Mouse (Mus musculus) G1E-ER4 (cell line): Measurements from ENCODE around the gene Tfip11. TPM values are rescaled to one million over a fixed set of nuclear protein-coding genes. Genes with fewer than 3 reads are reported as not detected.

Source experiments
- GATA1 ChIP-seq: IDR thresholded peaks from one replicate; pipeline ENCODE4 v1.8.0; 2012; ENCODE audit warnings: low read length, inconsistent platforms
- polyA plus RNA-seq: library from polyadenylated mRNA; stranded (reverse); fragments of >175 nt; gene quantifications from 2 replicates; pipeline ENCODE4 v1.2.3, GENCODE M21; 2012

Tfip11 gene
- polyA plus RNA-seq, 1 experiment: 67.1 TPM

DNA sequence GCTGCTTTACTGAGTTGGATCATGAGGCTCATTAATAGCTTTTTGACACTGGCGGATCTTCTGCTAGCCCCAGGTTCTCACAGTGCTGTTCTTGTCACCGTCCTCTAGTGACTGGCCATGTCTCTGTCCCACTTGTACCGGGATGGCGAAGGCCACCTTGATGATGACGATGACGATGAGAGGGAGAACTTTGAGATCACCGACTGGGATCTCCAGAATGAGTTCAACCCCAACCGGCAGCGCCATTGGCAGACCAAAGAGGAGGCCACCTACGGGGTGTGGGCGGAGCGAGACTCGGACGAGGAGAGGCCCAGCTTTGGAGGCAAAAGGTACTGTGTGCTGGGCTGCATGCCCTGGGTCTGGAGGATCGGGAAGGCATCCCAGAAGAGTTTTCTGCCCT lies 1.7 kb downstream of the Tfip11 start:
- no peak for TF ChIP-seq GATA1

DNA sequence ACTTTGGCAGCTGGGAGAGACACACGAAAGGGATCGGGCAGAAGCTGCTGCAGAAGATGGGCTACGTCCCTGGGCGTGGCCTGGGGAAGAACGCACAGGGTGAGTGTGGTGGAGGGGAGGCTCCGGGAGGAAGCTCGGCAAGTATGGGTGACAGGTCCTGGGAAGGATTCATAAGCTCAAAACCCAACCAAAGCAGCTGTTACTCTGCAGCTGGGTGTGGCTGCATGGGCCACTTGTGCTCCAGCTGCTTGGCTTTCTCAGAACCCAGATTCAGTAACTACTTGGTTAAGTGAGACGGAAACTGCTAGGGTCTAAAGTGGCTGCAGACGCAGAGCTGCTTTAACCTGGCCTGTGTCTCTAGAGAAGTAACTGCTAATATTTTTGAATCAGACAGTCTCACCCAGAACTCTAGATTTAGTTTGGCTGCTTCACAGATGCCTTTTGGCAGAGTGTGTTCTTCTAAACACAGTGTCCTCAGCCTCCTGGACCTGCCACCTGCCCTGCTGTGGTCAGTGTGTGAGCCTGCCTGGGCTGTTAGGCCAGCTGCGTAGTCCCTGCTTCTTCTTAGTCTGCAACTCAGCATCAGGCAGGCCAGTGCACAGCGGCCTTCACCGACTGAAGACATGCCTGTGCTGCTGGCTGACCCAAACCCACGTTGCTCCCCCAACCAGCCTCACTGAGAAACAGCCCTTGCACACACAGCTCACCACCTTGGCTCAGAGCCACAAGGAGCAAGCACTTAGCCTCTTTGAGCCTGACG lies 3.8 kb downstream of the Tfip11 start:
- TF ChIP-seq GATA1: no peak

DNA sequence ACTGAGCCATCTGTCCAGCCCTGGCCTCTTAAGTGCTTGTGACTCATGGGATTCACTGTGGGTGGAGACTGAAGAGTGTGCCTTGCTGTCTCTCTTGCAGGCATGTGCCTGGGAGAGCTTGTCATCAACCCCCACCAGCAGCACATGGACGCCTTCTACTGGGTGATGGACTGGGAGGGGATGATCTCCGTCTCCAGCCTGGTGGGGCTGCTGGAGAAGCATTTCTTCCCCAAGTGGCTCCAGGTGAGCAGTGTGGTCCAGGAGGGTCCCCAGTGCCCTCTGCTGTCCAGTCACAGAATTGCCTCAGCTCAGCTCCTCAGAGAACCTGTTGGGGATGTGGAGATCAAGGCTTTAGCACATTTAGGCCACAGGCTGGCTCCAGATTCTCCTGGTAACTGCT lies 9.3 kb downstream of the Tfip11 start:
- TF ChIP-seq GATA1: no peak

DNA sequence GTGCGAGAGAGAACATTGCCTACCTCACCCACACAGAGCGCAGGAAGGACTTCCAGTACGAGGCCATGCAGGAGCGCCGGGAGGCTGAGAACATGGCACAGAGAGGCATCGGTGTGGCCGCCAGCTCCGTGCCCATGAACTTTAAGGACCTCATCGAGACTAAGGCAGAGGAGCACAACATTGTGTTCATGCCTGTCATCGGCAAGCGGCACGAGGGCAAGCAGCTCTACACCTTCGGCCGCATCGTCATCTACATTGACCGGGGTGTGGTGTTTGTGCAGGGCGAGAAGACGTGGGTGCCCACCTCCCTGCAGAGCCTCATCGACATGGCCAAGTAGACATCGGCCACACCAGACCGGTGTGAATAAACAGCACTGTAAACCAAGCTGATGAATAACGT lies 10.8 kb downstream of the Tfip11 start:
- TF ChIP-seq GATA1: no peak

DNA sequence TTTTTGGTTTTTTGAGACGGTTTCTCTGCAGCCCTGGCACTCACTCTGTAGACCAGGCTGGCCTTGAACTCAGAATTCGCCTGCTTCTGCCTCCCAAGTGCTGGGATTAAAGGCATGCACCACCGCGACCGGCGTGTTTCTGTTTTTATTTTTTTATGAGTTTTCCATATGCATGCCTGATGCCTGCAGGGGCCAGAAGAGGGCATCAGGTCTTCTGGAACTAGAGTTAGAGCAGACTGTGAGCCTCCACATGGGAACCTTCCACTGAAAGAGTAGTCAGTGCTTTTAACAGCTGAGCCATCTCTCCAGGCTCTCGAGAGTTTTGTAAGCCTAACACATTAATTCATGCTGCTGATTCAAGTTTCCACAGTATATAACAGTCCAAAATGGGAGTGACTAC lies 13.1 kb downstream of the Tfip11 start:
- TF ChIP-seq GATA1: no peak

DNA sequence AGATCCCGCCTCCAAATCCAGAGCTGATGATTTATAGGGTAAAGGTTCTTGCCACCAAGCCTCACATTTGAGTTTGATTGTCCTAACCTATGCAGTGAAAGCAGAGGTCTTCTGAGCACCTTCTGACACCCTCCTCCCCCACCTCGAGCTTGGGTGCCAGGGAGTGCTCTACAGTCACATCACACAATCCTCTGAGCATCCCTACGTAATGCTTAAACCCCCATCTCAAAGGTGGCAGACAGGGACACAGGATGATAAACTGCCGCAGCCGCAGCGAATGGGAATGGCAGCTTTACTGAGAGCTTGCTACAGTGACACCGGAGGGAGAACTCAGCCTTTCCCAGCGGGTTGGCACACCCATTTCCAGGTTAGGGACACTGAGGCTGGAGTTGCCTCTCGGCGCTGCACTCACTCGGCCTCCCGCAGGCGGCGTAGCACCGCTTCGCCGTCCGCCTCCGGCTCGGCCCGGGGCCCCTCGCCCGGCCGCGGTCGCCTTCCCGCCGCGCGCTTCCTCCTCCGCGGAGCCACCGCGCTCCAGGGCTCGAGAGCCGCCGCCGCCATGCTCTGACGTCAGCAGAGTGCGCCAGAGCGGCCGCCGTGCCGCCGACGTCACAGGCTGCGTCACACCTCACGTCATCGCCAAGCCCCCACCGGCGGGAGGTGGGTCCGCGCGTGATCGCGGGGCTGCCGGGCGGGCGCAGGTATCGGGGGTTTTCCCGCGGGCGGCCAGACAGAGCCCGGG lies 16.5 kb downstream of the Tfip11 start, which contains the start of the genes Srrd and Hps4:
Gene Srrd, minus strand, starts transcription at position 578 of the 742 bp plus-strand sequence.
Gene Hps4, plus strand, starts transcription at position 621 of the 742 bp plus-strand sequence.
- TF ChIP-seq GATA1: no peak

DNA sequence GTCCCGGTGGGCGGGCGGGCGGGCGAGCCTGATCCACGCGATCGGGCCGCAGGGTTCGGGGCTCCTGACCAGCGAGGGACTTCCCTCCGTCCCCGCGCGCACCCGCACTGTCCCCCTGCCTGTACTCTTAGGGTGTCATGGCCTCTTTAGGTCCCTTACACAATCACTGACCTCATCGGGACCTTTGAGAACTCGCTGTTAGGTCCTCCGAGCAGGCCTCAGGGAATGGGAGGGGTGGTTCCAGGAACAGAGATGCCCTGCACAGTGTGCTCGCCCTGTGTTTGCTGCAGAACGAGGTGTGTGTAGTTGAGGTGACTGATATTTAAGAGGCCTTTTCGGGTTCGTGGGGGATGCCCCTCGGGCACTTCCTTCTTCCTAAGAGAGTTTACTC lies 17.0 kb downstream of the Tfip11 start:
- no peak for TF ChIP-seq GATA1

DNA sequence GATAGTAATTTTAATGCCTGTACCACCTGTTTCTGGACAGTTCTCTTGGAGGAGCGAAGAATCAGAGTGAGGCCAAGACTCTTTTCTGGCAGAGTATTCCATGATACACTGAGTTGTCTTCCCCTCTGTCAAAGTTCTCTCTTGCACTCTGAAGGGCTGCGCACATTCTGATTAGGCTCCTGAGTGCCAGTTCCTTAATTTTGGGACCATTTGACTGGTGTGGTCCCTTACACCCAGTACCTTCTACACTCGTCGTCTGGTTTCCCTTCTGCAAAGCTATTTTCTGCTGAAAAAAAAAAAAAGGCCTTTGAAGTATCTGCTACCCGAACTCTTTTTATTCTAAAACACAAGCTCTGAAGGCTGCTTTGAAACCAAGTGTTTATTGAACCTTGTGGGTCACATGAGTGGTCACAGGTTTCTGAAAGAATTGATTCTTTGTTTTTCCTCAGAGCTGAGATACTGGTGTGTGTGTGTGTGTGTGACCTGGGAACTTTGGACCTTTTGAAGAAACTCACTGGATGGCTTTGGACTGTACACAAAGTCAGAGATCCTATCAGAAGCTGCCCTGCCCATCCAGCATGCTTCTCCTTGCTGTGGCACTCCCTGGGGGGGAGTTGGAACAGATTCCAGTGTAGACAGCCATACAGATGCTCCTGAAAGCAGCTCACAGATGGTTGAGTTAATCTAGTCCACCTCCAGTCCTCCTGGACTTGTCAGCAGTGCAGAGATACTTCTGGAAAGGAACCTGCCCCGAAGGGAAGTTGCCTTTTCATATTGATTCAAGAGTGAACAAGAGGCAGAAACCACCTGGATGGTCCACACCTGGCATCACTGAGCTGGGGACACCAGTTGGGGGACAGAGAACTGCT lies 18.2 kb downstream of the Tfip11 start:
- TF ChIP-seq GATA1: no peak

DNA sequence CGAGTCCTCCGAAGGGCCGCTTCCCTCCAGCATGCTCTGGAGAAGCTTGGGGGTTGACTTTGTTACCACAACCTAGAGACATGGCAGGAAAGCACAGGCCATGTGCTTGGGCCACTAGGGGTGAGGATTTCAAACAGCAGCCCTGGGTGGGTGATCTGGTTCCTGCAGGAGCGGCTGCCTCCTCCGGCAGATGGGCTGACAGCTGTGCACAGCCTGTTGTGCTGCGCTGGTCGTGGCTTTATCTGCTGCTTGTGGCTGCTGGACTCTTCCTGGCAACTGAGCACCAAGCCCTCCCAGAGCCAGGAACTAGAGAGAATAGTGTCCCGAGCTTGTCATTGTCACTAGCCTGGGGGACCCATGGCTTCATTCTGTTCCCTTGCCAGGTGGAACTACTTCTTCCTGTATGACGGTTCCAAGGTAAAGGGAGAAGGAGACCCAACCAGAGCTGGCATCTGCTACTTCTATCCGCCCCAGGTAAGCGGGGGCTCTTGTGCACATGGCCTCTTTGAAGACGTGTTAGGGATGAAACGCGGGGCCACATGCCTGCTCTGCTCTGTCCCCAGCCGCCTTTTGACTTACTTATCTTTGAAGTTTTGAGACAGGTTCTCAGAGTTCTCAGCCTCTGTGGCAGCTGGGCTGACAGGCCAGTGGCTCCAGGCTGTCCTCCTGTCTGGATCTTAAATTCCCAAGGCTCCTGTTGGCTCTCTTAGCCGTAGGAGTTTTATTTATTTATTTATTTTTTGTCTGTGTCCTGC lies 20.2 kb downstream of the Tfip11 start:
- no peak for TF ChIP-seq GATA1

DNA sequence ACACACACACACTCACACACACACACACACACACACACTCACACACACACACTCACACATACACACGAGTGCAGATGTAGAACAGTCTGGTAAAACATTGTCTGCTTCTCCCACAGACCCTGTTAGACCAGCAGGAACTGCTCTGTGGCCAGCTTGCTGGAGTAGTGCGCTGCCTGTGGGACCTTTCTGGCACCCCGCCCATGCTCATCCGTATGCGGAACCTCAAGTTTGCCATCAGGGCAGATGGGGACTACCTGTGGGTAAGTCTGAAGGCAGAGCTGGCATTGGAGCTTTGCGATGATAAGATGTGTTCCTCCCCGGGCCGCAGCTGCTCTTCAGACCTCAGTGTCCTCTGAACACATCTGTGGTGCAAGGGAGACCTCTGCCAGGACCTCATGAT lies 23.0 kb downstream of the Tfip11 start:
- TF ChIP-seq GATA1: no peak

DNA sequence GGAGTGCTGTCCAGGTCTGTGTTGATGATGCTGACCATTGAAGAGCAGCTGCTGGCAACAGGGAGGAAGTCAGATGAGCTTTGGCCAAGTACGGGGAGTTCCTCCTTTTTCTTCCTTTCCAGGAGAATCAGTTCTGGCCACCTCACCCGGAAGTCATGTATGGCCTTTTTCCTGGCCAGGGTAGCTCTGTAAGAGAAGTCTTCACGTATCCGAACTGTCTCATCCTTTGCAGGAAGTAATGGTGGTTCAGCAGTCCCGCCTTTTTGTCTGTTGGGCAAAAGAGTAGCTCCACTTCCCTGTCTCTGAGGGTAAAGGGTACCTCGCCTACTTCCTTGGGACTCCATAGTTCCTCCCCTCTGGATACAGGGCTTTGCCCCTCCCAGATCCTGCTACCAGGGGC lies 29.3 kb downstream of the Tfip11 start:
- no peak for TF ChIP-seq GATA1

DNA sequence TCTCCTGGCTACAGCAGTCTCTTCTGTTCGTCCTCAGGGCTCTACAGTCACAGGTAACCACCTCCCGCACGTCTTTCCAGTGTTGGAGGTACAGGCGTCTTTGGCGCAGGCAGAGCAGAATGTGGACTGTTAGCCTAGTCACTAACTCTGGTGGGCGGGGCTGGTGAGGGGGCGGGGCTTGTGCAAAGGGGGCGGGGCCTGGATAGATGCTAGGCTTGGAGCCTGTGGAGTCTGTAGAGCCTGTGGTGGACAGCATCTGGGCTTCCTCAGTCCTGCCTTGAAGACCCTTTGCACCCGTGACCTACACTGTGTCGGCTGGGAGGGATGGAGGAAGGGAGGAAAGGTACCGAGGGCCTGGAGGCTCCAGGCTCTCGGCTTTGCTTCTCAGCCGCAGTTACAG lies 29.8 kb downstream of the Tfip11 start, which contains the start of gene Gm6583:
Gene Gm6583, minus strand, starts transcription at position 124 of the 400 bp plus-strand sequence.
- no peak for TF ChIP-seq GATA1

DNA sequence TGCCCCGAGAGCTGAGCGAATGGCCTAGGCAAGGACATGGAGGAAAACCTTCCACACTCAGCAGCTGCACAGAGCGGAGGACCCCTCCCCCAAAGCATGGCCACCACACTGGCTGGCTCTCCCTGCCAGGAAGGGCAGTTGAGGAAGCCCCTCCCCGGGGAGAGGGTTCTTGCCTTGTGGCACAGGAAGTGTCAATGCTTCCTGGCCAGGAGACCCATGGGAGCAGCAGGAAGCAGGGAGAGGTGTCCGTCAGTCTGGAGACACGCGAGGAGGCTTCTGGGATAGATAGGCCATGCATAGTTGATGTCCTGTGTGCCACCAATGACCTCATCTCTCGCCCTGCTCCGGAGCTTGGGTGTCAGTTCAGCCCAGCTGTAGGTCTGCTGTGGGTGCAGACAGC lies 30.2 kb downstream of the Tfip11 start:
- TF ChIP-seq GATA1: no peak

DNA sequence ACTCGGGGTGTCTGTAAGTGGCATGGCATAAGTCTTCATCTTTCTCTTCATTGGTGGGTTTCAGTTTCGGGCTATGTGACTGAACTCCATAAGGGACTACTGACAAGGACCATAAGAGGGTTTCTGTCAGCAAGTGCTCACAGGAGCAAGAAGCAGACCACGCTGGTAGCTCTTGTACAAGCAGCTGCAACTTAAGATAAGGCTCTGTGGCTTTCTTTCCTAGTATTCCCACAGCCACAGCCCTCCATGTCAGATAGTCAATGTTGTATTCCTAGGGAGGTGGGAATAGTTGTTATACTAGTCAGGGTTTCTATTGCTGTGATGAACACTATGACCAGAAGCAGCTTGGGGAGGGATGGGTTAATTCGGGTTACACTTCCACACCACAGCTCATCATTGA lies 33.4 kb downstream of the Tfip11 start:
- TF ChIP-seq GATA1: peak; percentile 42

DNA sequence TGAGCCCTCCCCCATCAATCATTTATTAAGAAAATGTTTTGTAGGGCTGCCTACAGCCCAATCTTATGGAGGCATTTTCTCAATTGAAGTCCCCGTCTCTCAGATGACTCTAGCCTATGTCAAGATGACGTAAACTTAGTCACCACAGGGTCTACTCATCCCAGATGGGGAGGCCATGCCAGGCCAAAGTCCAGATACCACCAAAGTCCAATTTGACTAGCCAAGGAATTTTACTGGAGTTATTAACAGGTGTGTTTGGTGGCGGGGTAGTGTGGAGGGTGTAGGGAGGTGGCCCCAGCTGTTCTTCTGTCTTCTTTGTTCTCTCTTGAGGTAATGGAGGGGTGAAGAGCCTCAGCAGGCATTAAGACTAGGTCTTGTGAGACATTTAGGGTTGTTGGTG lies 33.9 kb downstream of the Tfip11 start:
- TF ChIP-seq GATA1: no peak
